Mouse (Mus musculus): ENCODE data around the gene Mrpl2. TPM values are rescaled to one million over a fixed set of nuclear protein-coding genes. Genes with fewer than 3 reads are reported as not detected.

Gene Mrpl2
- 73.6 and 117 TPM in 2 replicates for polyA plus RNA-seq (2021; fragmentation: Nextera tagmentation)
- long read RNA-seq, experiment 1, transcript Mrpl2-201 (7 exons, 1,031 nt), result major isoform, 53 of 62 reads
- long read RNA-seq, experiment 1, partial matches to known transcripts, result 5 of 62 reads
- long read RNA-seq, experiment 1, other reads (novel, unspliced or antisense), result 3 of 62 reads
- long read RNA-seq, experiment 2, transcript Mrpl2-201 (7 exons, 1,031 nt), result major isoform, 64 of 75 reads
- long read RNA-seq, experiment 2, partial matches to known transcripts, result 3 of 75 reads
- long read RNA-seq, experiment 2, other reads (novel, unspliced or antisense), result 7 of 75 reads

DNA sequence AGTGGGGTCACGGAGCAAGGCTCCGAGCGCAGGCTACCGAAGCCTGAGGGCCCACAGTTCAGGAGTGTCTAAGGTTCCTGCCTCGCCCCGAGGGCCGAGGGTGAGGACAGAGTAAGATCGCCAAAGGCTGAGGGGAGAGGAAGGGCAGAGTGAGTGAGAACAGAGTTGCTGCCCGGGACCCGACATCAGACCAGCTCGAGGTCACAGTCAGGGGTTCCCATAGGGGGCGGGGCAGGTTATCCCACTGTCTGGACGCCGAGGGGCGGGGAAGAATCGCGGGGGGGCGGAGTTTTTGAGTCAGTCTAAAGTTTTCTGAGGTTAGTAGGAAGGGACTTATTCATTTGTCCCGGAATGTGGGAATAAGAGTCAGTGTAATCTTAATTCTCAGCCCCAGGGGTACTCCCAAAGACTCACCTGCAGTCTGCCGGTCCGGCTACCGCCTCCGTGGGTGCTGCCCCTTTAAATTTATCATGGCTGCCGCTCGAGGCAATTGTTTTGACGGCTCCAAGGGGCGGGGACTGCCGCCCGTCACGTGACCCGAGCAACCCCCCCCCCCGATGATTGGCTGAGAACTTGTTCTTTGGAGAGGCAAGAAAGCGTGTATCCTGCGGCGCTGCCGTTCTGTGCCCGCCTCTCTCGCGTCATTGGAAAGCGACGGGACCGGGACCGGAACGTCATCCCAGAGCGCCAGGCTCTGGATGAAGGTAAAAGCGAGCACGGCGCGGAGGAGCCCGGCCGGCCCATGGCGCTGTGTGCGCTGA is at the start of gene Mrpl2, which contains the start of gene Klc4:
TSS of gene Mrpl2 (plus strand) at position 669 of the 761 bp plus-strand sequence.
TSS of gene Klc4 (minus strand) at position 462 of the 761 bp plus-strand sequence.

GRCm38 (mm10) chr17:46628791-46629684 is 17.0 kb upstream of the Mrpl2 start, which contains the start of gene Ptk7:
Gene Ptk7 (minus strand): TSS chr17:46629504.

DNA sequence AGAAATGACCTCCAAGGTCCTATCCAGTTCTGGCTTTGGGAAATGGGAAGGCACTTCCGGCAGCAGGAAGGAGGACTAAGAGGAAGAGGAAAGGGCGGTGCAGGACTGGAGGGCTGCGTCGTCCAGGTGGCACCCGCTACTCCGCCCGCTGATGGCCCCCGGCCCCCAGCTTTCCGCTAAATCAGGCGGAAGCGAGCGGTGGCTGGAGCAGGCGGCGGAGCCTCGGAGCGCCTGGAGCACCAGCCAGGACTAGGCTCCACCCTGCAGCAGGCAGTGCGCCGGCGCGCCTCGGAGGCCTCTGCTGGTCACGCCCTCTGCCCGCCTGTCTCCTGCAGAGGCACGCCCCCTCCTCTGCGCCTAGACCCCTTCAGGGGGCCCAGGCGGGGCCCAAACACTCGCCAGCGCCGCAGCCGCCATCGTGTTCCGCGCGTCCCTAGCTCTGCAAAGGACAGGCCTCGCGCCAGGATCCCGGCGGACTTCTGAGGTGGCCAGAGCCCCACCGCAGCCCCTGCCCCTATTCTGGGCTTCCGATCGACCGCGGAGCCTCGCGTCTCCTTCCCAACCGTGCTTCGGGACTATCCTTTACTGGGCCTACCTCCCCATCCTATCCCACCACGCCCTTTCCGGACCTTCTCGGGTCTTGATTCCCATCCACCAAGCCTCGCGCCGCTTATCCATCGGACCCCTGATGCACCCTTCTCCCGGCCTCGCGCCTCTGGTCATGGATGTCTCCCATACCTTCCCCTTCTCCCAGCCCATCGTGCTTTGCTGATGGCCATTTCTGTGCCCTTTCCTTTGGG is 4.4 kb downstream of the Mrpl2 start, which contains the start of gene Cul7:
TSS of gene Cul7 (plus strand) at position 106 of the 800 bp plus-strand sequence.

DNA sequence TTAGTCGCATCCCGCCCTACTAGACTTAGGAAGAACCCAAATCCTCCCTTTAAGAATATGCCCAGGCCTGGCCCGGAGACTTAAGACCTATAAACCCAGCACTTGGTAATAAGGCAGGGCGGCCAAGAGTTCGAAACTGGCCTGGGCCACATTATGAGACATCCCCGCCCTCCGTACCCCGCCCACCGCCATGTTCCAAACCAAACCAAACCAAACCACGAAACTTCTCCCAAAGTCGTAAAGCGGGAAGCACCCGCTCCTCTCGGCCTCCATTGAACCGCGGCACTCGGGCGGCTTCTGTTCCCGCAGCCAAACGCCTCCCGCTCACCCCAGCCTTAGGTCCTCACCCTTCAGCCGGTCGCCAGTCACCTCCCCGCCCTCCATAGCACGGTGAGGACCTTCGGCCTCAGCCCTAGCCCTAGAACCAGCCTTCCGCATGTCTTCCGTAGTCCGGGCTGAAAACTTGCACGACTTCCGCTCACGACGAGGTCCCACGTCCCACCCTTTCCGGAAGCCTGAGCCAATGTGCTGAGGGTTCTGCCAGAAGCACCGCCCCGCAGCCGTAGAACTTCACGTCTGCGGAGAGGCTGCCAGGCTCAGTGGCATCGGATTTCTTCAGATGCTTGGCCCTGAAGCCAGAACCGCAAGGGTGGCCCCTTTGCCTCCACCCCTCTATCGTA is 28.0 kb downstream of the Mrpl2 start, which contains the start of gene Rrp36:
TSS of gene Rrp36 (minus strand) at position 503 of the 680 bp plus-strand sequence.

GRCm38 (mm10) chr17:46678416-46678815 is 32.4 kb downstream of the Mrpl2 start, which contains the start of gene Mea1:
Gene Mea1 (plus strand): TSS chr17:46678793.

DNA sequence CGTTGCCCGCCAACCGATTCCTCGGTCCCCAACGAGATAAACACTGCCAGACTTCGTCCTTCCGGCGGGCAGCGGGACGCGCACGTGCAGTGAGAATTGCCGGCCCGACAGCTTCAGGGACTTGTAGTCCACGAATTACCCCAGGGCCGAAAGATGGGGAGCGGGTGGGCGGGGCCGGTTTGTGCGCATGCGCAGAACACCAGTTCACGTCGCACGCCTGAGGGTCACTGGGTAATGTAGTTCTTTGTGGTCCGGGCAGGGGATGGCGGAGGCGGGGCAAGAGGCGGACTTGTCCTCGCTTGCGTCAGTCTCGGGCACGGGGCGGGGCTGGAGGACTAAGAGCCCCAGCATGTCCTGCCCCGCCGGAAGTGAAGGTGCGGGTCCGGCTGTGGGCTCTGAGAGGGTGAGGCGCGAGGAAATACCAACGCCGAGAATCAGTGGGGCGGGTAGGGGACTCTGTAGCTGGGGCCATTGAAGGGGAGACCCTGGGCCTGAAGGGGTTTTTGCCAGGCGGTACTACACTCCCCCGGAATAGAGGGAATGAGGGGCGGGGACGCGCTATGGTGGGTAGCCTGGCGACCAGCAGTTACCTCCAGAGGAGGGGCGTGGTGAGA is 34.8 kb downstream of the Mrpl2 start, which contains the start of gene Klhdc3:
TSS of gene Klhdc3 (minus strand) at position 155 of the 614 bp plus-strand sequence.

Other genes starting within 250 kb of the Mrpl2 start
- not detected in 2 replicates for gene Crip3, start 217.3 kb upstream of the Mrpl2 start, polyA plus RNA-seq (2021; fragmentation: Nextera tagmentation)
- 0.23 TPM in 1 of 2 replicates, not detected in the other for gene Slc22a7, start 207.8 kb upstream of the Mrpl2 start, polyA plus RNA-seq (2021; fragmentation: Nextera tagmentation)
- 4.9 and 7.3 TPM in 2 replicates for gene Ttbk1, start 158.6 kb upstream of the Mrpl2 start, polyA plus RNA-seq (2021; fragmentation: Nextera tagmentation)
- gene Dnph1, start 149.5 kb upstream of the Mrpl2 start, polyA plus RNA-seq (2021; fragmentation: Nextera tagmentation), result 7.9 and 10.1 TPM in 2 replicates
- gene Cul9, start 99.8 kb upstream of the Mrpl2 start, polyA plus RNA-seq (2021; fragmentation: Nextera tagmentation), result 18.6 and 21.2 TPM in 2 replicates
- gene Srf, start 90.1 kb upstream of the Mrpl2 start, polyA plus RNA-seq (2021; fragmentation: Nextera tagmentation), result 3.7 and 4.7 TPM in 2 replicates
- gene Ptk7, start 16.7 kb upstream of the Mrpl2 start, polyA plus RNA-seq (2021; fragmentation: Nextera tagmentation), result 2.2 and 2.3 TPM in 2 replicates
- gene Klc4, start 207 bp upstream of the Mrpl2 start, polyA plus RNA-seq (2021; fragmentation: Nextera tagmentation), result 12.7 and 13.1 TPM in 2 replicates
- 3.2 and 3.5 TPM in 2 replicates for gene Cul7, start 4.1 kb downstream of the Mrpl2 start, polyA plus RNA-seq (2021; fragmentation: Nextera tagmentation)
- 21.4 and 26.1 TPM in 2 replicates for gene Rrp36, start 28.1 kb downstream of the Mrpl2 start, polyA plus RNA-seq (2021; fragmentation: Nextera tagmentation)
- gene Mea1, start 32.6 kb downstream of the Mrpl2 start, polyA plus RNA-seq (2021; fragmentation: Nextera tagmentation), result 258 and 283 TPM in 2 replicates
- gene Klhdc3, start 34.7 kb downstream of the Mrpl2 start, polyA plus RNA-seq (2021; fragmentation: Nextera tagmentation), result 213 and 224 TPM in 2 replicates
- gene Ppp2r5d, start 58.9 kb downstream of the Mrpl2 start, polyA plus RNA-seq (2021; fragmentation: Nextera tagmentation), result 35.7 and 47.7 TPM in 2 replicates
- 7.7 and 42.5 TPM in 2 replicates for gene Pex6, start 65.2 kb downstream of the Mrpl2 start, polyA plus RNA-seq (2021; fragmentation: Nextera tagmentation)
- gene Gnmt, start 82.9 kb downstream of the Mrpl2 start, polyA plus RNA-seq (2021; fragmentation: Nextera tagmentation), result 0.16 TPM in 1 of 2 replicates, not detected in the other
- gene Cnpy3, start 106.0 kb downstream of the Mrpl2 start, polyA plus RNA-seq (2021; fragmentation: Nextera tagmentation), result 88.3 and 104 TPM in 2 replicates
- gene Ptcra, start 117.5 kb downstream of the Mrpl2 start, polyA plus RNA-seq (2021; fragmentation: Nextera tagmentation), result 0.89 and 1.1 TPM in 2 replicates
- 20.3 and 22.5 TPM in 2 replicates for gene 2310039H08Rik, start 126.4 kb downstream of the Mrpl2 start, polyA plus RNA-seq (2021; fragmentation: Nextera tagmentation)
- 30.9 and 44.3 TPM in 2 replicates for gene Rpl7l1, start 136.4 kb downstream of the Mrpl2 start, polyA plus RNA-seq (2021; fragmentation: Nextera tagmentation)
- gene Bicral, start 212.3 kb downstream of the Mrpl2 start, polyA plus RNA-seq (2021; fragmentation: Nextera tagmentation), result 7.6 and 7.7 TPM in 2 replicates
- 80.8 and 95.5 TPM in 2 replicates for gene Tbcc, start 244.5 kb downstream of the Mrpl2 start, polyA plus RNA-seq (2021; fragmentation: Nextera tagmentation)

Measured in left cerebral cortex, adult 6 months (tissue).